ENCODE assay signal across 20 mouse cellular contexts in the genomic region with DNA sequence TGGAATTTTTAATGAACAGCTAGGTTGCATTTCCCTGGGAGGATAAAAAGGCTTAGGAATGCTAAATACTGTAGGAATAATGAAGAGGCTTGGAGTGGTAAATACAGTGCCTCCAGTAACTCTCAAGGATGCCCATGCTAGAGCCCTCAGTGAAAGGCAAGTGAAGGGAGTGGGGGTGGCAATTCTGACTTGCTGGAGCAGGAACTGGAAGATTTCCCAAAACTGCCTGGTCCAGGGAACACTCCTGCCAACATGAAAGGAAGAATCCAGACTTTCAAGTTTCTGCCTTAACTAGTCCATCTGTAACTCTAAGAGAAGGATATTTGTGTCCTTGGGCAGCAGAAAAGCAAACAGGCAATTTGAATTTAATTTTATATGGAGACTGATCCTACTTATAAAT. TPM values are rescaled to one million over a fixed set of nuclear protein-coding genes. Genes with fewer than 3 reads are reported as not detected.
DNase-seq lines count a peak whose midpoint lies in the region; ATAC-seq lines count a peak whose summit lies in the region.
"Had no signal": no experiment of that assay in that cellular context is flagged by ENCODE, and none has a peak within 500 bp of the region (broad histone marks: within the 10 kb centered on the region; RNA-seq: fewer than 3 reads in every experiment).

No protein-coding gene starts in this region.

- no peak for DNase-seq in frontal cortex, postnatal 25 days (ENCODE audit: low spot score in 2 of 2)
- peak; percentile 83 for DNase-seq in brain, adult 2 months (ENCODE audit: low read depth, low spot score)
- peak; percentile 12 to 14 for DNase-seq in frontal cortex, postnatal 10 days (ENCODE audit: low spot score in 2 of 2)
- peak; percentile 14 to 48 for DNase-seq in left cerebral cortex, postnatal 36 days (ENCODE audit: low spot score in 2 of 2)
- no peak for DNase-seq in lung, postnatal 10 days
- DNase-seq in ovary, postnatal 10 days (ENCODE audit: low spot score), result no peak
- DNase-seq: adrenal gland, postnatal 25 days; cerebellum, adult 2 months; gastrocnemius, postnatal 25 days; heart, adult 2 months; heart, postnatal 36 days; thymus, adult 2 months had no signal

- peak; percentile 98 for ATAC-seq in frontal cortex, adult (ENCODE audit: low TSS enrichment)
- ATAC-seq: forebrain, embryonic 14.5 days; intestine, embryonic 16.5 days; lung, postnatal 0 days had no signal

- intact Hi-C loops in left cerebral cortex, postnatal 36 days (cut with DNase I), result no loop called here

RNA-seq across cellular contexts. Expression of a gene that starts 34.2 kb away (rescaled TPM):
- total RNA-seq in left cerebral cortex, postnatal 36 days (2021), result under 1 TPM in 1 of 2 experiments, not detected in 1; 0.48 TPM
- total RNA-seq: adrenal gland, postnatal 25 days; common myeloid progenitor, adult 5-6 weeks; gastrocnemius, postnatal 25 days; heart, adult 2 months; heart, postnatal 36 days; layer of hippocampus, postnatal 36 days; megakaryocyte progenitor cell, adult 5-6 weeks; monocyte, adult 5-6 weeks had no signal

Comparison
In these comparisons a context has a peak if more than half of its experiments do, and no peak if none do; other contexts are left out.
1. DNase-seq: peak in brain, adult 2 months (single experiment), frontal cortex, postnatal 10 days (2 of 2) and left cerebral cortex, postnatal 36 days (2 of 2); none in frontal cortex, postnatal 25 days (0 of 2), lung, postnatal 10 days (single experiment) and ovary, postnatal 10 days (single experiment).